Mouse (Mus musculus) ES-E14 (cell line): ENCODE data around the gene Stag2. TPM values are rescaled to one million over a fixed set of nuclear protein-coding genes. Genes with fewer than 3 reads are reported as not detected.

Experiments used
- DNase-seq: peaks from one replicate; pipeline ENCODE4 v3.0.0-alpha.2; 2013; ENCODE audit warnings: low read depth, low spot score
- H3K27ac ChIP-seq: 2 replicates; pipeline ENCODE4 v1.5.1; 2012; ENCODE audit warnings: low read depth, mild to moderate bottlenecking, low read length, moderate library complexity, mixed read lengths; ENCODE audit not compliant: poor library complexity, insufficient read depth, severe bottlenecking
- H3K36me3 ChIP-seq: 2 replicates; pipeline ENCODE4 v1.6.1; 2012; ENCODE audit warnings: mild to moderate bottlenecking, low read length, moderate library complexity, mixed read lengths; ENCODE audit not compliant: control insufficient read depth, poor library complexity, insufficient read depth, severe bottlenecking
- H3K4me1 ChIP-seq, 2 experiments: fragments of 150-350 bp in 1 of 2; sonication (generic) in 1 of 2; 2 replicates each; pipeline ENCODE4 v1.6.1; 2012; ENCODE audit warnings: low read length in 2 of 2, mild to moderate bottlenecking in 1 of 2, mixed read lengths in 1 of 2; ENCODE audit not compliant: control insufficient read depth in 2 of 2, insufficient read depth in 2 of 2, poor library complexity in 1 of 2
- H3K4me3 ChIP-seq, 2 experiments: fragments of 150-350 bp in 1 of 2; sonication (generic) in 1 of 2; 2 replicates each; pipeline ENCODE4 v1.5.1; 2012; ENCODE audit warnings: low read length in 2 of 2, low read depth in 1 of 2, mild to moderate bottlenecking in 1 of 2, mixed read lengths in 1 of 2; ENCODE audit not compliant: insufficient read depth in 1 of 2, poor library complexity in 1 of 2, severe bottlenecking in 1 of 2
- H3K9ac ChIP-seq: 2 replicates; pipeline ENCODE4 v1.6.1; 2012; ENCODE audit warnings: low read depth, mild to moderate bottlenecking, low read length, mixed read lengths; ENCODE audit not compliant: poor library complexity, insufficient read depth, severe bottlenecking
- H3K9me3 ChIP-seq: fragments of 150-350 bp; sonication (generic); 2 replicates; pipeline ENCODE4 v1.6.1; 2012; ENCODE audit warnings: low read depth, mild to moderate bottlenecking, low read length; ENCODE audit not compliant: control insufficient read depth, insufficient read depth
- CHD2 ChIP-seq: IDR thresholded peaks from 2 replicates; pipeline ENCODE4 v1.6.1; 2014; ENCODE audit warnings: mild to moderate bottlenecking, low read depth, low read length, inconsistent platforms
- HCFC1 ChIP-seq: IDR thresholded peaks from 2 replicates; pipeline ENCODE4 v1.6.1; 2012; ENCODE audit warnings: low read length, inconsistent platforms, borderline replicate concordance; ENCODE audit not compliant: insufficient read depth
- MAFK ChIP-seq: IDR thresholded peaks from 2 replicates; pipeline ENCODE4 v1.6.1; 2014; ENCODE audit warnings: mild to moderate bottlenecking, low read depth, low read length, inconsistent platforms; ENCODE audit not compliant: insufficient read depth
- ZC3H11A ChIP-seq: IDR thresholded peaks from 2 replicates; pipeline ENCODE4 v1.6.1; 2012; ENCODE audit warnings: low read depth, mild to moderate bottlenecking, inconsistent platforms, low read length, borderline replicate concordance
- ZNF384 ChIP-seq: IDR thresholded peaks from 2 replicates; pipeline ENCODE4 v1.6.1; 2012; ENCODE audit warnings: low read depth, low read length, inconsistent platforms
- in situ Hi-C, 2 experiments: fragments of 600-800 bp; cut with MboI; formaldehyde crosslinking; loops; one replicate each; pipeline ENCODE4 v1.15.1; 2025; ENCODE audit warnings: low sequenced_read_pairs in 2 of 2, inconsistent platforms in 1 of 2; ENCODE audit not compliant: unreplicated experiment in 2 of 2
- total RNA-seq: library from RNA; depleted of rRNA; stranded (reverse); fragments of 300-350 nt; gene quantifications from 2 replicates; pipeline ENCODE4 v1.2.3, GENCODE M21; 2012; rRNA removed

Gene Stag2
- 25.1 and 35.8 TPM in 2 replicates for total RNA-seq

DNA sequence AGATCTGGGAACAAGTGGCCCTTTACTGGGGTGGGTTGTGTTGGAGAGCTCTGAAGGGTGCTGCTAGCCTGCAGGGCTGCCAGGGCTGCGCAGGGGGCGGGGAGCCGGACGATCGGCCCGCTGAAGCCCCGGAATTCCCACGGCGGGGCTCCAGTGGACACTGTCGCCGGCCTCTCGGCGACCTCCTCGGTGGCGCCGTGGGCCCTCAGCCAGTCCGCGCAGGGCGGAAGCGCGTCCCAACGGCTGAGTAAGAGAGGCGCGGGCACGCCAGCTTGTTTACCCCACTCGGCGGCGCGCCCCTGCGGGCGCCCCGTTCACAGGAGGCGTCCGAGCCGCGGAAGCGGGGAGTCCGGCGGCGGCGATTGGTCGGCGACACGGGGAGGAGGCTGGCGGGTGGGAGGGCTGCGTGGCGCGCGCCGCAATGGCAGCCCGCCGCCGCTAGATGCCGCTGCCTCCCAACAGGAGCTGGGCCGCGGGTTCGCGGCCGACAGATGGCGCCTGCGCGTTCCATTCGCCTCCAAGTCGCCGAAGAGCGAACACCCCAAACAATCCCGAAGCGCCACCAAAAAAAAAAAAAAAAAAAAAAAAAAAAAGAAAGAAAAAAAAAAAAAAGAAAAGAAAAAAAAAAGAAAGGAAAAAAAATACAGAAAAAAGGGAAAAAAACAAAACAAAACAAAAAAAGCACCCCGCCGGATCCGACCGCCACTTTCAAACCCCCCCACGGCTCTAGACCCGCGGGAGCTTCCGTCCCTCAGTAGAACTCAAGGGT, at the start of gene Stag2:
Gene Stag2, plus strand, starts transcription at position 530 of the 769 bp plus-strand sequence.
- peak; percentile 42 for DNase-seq
- H3K9ac ChIP-seq = peak within 1 kb of the TSS; percentile 100
- H3K4me1 ChIP-seq = no peaks in the 10 kb centered on the region; a peak in 1 of 4 replicates
- peak within 1 kb of the TSS; percentile 74 to 86 for H3K4me3 ChIP-seq
- no peaks in the 10 kb centered on the region for H3K9me3 ChIP-seq
- in situ Hi-C loops = no loop called here
- H3K27ac ChIP-seq = peak within 1 kb of the TSS; percentile 93
- TF ChIP-seq CHD2 (no peak), ZC3H11A (0 out of 2 replicates have a peak, but pooled peaks have one; percentile 6), ZNF384 (peak; percentile 90), MAFK (no peak), HCFC1 (no peak)
- H3K36me3 ChIP-seq = no peaks in the 10 kb centered on the region

DNA sequence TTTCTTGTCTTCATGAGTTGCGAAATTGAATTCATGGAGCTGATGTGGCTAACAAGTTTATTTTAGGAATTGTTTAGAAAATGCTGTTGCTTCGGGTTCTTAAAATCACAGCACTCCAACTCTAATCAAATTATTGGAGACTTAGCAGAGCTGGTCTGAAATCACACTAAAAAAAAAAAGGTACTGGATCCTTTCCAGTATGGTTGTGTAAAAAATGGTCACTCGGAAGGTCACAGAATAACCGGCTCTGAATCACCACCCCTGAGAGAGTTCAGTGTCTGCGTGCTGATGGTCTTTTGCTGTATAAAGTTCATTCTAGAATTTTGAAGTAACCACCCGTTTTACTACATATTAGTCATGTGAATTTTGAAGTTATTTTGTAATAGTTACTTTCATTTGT, 42.0 kb upstream of the Stag2 start:
- H3K9me3 ChIP-seq = no peaks in the 10 kb centered on the region
- in situ Hi-C loops = no loop called here
- no peak for DNase-seq
- H3K27ac ChIP-seq = no peak overlapping the region
- H3K4me1 ChIP-seq = no peaks in the 10 kb centered on the region
- TF ChIP-seq CHD2 = no peak
- TF ChIP-seq HCFC1 = no peak
- no peak for TF ChIP-seq ZC3H11A
- no peak for TF ChIP-seq MAFK
- TF ChIP-seq ZNF384 = no peak
- no peaks in the 10 kb centered on the region for H3K36me3 ChIP-seq
- no peak overlapping the region for H3K9ac ChIP-seq
- no peak overlapping the region for H3K4me3 ChIP-seq

DNA sequence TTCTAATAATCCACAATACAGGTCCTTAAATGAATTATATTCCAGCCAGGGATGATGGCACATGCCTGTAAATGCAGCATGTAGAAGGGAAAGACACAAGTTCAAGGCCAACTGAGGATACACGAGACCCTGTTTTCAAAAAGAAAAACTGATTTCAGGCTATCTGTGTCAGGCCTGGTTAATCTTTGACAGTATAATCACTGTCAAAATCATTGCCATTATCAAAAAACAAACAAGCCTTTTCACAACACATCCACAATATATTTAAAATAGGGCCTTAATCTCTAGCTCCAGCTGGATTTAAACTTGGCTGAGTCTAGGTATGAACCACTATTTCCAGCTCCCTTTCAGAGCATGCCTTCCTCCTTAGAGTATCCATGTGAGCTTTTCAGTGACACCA, 38.5 kb upstream of the Stag2 start:
- in situ Hi-C loops = no loop called here
- H3K36me3 ChIP-seq = no peaks in the 10 kb centered on the region
- DNase-seq = no peak
- TF ChIP-seq ZC3H11A (no peak), CHD2 (no peak), ZNF384 (no peak)
- H3K9ac ChIP-seq = no peak overlapping the region
- H3K4me1 ChIP-seq = no peaks in the 10 kb centered on the region
- no peak overlapping the region for H3K4me3 ChIP-seq
- H3K27ac ChIP-seq = no peak overlapping the region
- no peaks in the 10 kb centered on the region for H3K9me3 ChIP-seq

DNA sequence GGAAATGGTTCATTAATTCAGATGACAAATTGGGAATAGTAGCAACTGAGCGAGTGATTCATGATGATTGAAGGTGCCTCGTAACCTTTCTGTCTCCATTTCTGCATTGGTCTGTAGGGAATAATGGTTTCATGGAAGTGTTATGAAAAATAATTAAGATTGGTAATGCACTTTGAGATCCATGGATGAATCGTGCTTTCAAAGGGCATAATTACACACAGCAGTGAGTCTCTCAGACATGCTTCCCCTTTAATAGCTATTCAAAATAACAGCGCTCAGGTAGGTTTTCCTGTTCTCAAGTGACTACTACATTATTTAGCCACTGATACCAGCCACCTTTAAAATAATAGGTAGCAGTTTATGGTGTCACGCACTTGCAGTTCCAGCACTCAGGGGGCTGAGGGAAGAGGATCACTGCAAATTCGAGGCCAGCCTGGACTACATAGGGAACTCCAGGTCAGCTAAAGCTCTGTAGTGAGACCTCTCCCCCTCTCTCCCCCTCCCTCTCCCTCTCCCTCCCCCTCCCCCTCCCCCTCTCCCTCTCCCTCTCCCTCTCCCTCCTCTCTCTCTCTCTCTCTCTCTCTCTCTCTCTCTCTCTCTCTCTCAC, 29.6 kb upstream of the Stag2 start:
- Histone ChIP-seq H3K4me3 (no peak overlapping the region), H3K4me1 (no peaks in the 10 kb centered on the region), H3K9me3 (no peaks in the 10 kb centered on the region), H3K9ac (no peak overlapping the region), H3K36me3 (no peaks in the 10 kb centered on the region), H3K27ac (no peak overlapping the region)
- TF ChIP-seq MAFK = no peak
- TF ChIP-seq ZC3H11A = no peak
- no peak for TF ChIP-seq CHD2
- no peak for TF ChIP-seq ZNF384
- no peak for TF ChIP-seq HCFC1
- in situ Hi-C loops = no loop called here
- no peak for DNase-seq
